Mouse (Mus musculus) right cerebral cortex, postnatal 36 days (tissue): ENCODE results near the gene Selenom.

ENCODE experiments used
- DNase-seq, 2 experiments: peaks; one replicate each; pipeline ENCODE4 v3.0.0; 2022; ENCODE audit warnings: low spot score in 2 of 2, mixed read lengths in 1 of 2

Gene Selenom

DNA sequence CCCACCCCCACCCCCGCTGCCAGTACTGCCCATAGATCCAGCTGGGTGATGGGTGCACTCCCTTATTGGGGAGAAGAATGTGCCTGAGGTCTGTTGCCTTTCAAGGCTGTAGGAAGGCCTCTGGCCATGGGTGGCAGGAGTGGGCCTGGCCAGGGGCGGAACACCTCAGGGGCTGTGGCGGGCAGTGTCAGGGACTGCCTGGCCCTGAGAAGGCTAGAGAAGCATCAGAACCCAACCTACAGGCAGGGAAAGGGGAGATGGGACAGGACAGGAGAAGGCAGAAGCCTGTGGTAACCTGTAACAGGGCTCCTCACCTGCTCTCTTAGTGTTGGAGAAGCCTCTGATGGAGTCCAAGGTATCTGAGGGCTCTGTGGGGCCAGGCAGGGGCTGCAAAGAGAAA is 16.2 kb downstream of the Selenom start:
- no peak for DNase-seq

- no peak for DNase-seq
These were observed 17.1 kb downstream of the Selenom start for GRCm38 (mm10) chr11:3531634-3532033.

DNA sequence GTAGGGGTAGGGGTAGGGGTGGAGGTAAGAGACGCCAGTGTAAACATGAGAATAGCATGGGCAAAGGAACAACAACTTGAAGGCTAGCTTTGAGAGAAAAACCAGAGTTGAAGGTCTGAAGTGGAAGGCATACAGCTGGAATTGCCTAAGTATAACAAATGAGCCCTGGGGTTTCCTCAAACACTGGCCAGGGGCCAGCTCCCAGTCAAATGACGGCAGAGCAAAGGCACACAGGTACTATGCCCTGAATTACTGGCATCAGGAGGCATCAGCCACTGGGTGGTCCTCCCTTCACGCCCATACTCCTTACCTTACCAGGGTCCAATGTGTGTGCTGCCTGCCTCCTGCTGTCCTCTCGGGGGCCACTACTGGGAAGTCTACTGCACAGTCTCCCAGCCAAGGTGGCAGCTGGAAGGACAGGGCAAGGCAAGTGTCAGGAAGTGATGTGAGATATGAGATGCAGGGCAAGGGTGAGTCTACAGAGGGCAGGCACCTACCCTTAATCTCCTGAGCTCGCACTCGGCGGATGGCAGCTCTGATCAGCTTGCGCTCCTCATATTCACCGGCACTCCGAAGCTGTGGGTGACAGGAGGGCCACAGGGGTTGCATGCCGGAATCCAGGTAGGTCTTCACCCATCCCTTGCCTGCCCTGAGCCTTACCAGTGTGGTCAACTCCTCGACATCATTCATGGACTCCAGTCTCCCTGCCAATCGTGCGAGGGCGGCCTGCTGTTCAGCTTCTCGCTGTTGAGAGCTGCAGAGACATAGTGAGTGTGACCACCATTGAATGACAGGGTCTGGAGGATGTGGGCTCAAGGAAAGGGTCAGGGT is 17.8 kb downstream of the Selenom start:
- DNase-seq = no peak

- no peak for DNase-seq
These were observed 19.0 kb downstream of the Selenom start for GRCm38 (mm10) chr11:3533406-3533932.

DNA sequence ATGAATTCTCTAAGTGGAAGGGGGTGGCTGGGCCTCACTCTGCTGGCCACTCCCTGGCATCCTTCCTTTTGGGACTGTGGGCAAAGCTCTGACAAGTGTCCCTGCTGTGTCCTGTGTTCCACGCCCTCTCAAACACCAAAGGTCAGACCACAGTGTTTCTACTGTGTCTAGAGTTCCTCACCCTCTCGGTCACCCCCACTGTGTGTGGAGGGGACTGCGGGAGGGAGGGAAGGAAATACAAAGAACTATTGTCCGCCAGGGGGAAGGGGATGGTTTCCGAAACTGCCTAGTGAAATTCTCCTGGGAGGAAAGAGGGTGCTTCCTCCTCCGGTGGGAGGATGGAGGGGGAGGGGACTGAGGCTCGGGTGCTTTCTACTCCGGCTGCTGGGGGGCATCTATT is 20.5 kb downstream of the Selenom start:
- DNase-seq = no peak

DNA sequence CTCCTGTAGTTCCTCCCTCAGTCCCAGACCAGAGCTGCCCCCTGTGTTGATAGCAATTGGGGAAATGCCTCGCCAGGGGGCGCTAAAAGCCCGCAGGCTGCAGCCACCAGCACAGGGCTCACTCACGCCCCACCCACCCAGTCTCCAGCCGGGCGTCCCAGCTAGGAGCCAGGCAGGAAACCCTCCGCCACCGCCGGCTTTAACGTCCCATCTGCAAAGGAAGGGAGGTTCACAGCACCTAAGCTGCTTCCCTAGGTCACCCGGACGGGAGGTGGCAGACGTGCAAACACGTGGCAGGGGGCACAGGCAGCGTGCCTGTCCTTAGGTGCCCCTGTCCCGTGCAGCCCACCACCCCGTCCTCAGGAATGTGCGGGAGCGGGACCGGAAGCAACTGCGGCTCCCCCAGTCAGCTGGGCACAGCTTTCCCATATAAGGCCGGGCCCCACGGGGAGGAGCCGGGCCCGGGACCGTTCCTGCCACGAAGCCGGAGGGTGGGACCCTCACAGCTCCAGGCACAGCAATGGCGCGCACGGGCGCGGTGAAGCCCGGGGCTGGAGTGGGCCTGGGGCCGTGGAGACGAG is 21.0 kb downstream of the Selenom start:
- peak; percentile 80 to 81 for DNase-seq

- DNase-seq = no peak
These were observed 21.6 kb downstream of the Selenom start for GRCm38 (mm10) chr11:3536082-3536481.

DNA sequence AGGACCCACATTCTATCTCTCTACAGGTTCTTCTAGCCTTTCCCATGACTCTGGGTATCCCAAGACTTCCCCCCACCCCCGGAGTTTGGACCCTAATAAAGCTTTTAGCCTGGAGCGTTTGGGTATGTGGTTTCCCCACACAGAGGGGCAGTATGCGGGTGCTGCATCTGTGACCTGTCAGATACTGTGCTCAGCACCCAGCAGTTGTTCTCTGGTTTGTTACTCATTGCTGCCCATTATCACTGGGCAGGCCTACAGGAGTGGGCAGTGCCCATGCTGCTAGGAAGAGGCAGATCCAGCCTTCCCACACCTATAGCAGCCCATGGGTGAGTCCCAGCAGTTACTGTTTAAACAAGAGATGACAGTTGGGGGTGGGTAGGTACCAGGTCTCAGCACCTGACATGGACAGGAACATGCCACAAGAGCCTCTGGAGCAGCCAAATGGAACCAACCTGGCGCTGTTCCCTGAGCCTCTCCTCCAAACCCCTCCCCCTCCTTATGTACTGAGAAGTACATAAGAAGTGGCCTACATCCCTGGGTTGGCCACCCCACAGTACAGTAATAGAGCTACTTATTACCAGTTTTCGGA is 22.4 kb downstream of the Selenom start:
- DNase-seq = no peak

DNA sequence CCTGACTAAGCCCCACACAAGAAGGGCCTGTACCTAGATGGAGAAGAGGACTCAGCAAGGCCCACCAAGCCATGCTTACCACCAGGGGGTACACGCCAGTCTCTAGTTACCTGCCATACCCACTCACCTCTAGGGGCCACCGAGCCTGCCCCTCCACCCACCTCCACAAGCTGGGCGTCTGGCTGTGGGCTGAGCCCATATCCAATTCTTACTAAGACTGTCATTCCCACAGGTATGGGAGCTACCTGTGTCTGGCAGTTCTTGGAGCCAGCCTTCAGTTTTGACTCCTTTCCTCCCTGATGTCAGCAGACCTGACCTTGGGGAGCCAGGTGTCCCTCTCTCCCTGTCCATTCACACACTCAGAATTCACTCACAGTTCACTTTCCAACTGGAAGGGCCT is 23.2 kb downstream of the Selenom start:
- no peak for DNase-seq

GRCm38 (mm10) chr11:3538341-3538740 is 23.9 kb downstream of the Selenom start:
- no peak for DNase-seq

- DNase-seq = peak; percentile 78 to 90
These were observed 24.8 kb downstream of the Selenom start for GRCm38 (mm10) chr11:3539111-3539825.

GRCm38 (mm10) chr11:3539826-3540196 is 25.3 kb downstream of the Selenom start:
- DNase-seq = no peak

DNA sequence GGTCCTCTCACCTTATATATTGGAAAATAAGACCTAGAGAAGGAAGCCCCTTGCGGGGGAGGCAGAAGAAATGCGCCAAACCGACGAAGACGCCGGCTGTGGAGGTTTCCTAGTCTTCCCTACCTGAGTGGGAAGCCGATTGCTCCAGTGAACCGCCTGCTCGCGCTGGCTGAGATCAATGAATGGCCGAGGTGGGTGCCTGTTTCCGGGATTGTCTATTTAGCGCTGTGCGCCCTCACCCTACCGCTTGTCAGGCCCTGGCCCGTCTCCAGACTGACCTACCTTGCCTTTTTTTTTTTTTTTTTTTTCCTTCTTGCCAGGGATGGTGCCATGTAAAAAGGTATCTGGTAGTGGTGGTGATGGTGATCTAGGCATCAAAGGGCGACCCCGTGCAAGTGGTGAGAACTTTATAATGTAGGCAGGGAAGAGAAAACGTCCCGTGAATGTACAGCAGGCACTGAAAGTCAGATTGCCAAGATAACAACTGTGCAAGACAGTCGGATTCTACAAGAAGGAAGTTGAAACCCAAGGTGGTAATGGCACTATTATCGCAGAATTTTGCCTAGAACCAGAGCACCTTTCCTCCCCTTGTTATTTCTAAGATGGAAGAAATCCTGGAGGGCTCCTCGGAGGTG is 26.1 kb downstream of the Selenom start, which contains the start of gene Smtn:
Smtn (minus strand) TSS at position 162 of the 635 bp plus-strand sequence.
- DNase-seq = no peak

DNA sequence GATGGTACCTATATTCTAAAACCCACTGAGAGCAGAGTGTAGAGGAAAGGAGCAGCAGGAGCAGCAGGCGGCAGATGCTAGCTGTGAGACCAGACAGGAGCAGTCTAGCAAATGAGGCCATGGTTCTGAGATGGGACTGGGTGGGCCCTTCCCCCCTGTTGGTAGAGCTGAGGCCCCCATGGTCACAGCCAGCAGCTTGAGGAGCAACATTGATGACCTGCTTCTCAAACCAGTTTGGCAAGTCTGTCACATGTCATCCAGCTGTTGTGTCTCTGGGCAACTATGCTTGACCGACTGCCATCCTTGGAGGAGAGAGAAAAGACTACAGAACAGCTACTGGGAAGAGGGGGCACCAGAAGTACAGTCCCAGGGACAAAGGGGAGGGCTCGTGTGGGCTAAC is 27.4 kb downstream of the Selenom start:
- no peak for DNase-seq

GRCm38 (mm10) chr11:3543001-3543400 is 28.5 kb downstream of the Selenom start:
- DNase-seq = peak in 1 of 2 experiments; percentile 43

DNA sequence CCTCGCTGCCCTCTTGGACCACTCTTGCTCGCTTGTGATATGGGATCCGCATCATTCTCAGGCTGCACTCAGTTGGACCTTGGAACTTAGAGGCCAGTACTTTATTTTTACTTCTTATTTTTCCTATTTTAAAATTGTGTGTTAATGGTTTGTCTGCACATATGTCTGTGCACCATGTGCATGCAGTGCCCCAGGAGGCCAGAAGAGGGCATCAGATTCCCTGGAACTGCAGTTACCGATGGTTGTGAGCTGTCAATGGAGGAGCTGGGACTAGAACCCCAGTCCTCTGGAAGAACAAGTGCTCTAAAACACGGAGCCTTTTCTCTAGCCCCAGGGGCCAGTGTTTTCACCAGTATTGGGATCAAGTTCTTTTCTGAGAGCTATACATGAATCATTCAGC is 29.9 kb downstream of the Selenom start:
- no peak for DNase-seq

DNA sequence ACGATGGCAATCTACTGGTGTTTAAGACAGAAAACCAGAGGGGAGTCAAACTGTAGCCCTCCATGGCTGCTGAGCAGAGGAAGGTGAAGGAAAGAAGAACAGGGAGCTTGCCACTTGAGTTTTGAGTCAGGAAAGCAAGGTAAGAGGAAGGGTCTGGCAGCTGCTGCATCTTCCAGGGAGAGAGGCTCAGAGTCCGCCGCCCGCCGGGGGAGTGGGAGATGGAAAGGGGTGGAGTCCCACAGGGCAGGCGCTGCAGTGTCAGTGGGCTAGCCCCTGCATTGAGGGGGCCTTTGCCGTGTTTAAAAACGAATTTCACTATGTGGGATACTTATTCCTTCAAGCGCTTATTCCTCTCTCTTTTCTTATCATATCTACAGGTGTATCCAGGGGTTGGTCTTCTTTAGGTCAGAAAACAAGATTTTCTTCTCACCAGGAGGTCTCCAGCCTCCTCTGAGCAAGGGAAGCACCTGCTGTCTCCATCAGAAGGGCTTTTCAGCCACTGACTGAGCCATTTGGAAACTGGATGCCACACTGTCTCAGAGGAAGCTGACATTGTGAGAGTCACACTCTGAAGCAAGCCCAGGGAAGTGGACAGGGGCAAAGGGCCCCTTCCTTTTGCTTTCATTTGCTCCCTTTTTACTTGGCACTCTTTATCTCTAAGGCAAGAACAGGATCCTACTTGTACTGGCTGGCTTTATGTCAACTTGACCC is 31.2 kb downstream of the Selenom start:
- DNase-seq = no peak

DNA sequence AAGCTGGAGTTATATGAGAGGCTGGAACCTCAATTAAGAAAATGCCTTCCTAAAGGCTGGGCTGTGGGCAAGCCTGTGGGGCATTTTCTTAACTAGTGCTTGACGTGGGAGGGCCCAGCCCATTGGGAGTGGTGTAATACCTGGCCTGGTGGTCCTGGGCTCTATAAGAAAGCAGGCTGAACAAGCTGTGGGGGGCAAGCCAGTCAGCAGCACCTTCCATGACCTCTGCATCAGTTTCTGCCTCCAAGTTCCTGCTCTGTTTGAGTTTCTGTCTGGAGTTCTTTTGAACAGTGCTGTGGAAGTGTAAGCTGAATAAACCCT is 31.7 kb downstream of the Selenom start:
- DNase-seq = no peak

GRCm38 (mm10) chr11:3547047-3547446 is 32.6 kb downstream of the Selenom start:
- no peak for DNase-seq

GRCm38 (mm10) chr11:3547969-3548368 is 33.5 kb downstream of the Selenom start:
- no peak for DNase-seq
